Mouse (Mus musculus) testis, adult 2 months (tissue): Measurements from ENCODE around the gene Ago1.

Experiments
- CTCF ChIP-seq: fragments of 200-500 bp; IDR thresholded peaks from 2 replicates; pipeline ENCODE4 v1.5.1; 2012; ENCODE audit warnings: low read depth, mild to moderate bottlenecking, inconsistent platforms, low read length, moderate library complexity; ENCODE audit not compliant: control insufficient read depth, insufficient read depth, insufficient replicate concordance
- POLR2A ChIP-seq: fragments of 200-500 bp; IDR thresholded peaks from 2 replicates; pipeline ENCODE4 v1.6.1; 2012; ENCODE audit warnings: low read depth, mild to moderate bottlenecking, inconsistent platforms, low read length, moderate library complexity; ENCODE audit not compliant: control insufficient read depth

GRCm38 (mm10) chr4:126423866-126424265 lies 44.5 kb downstream of the Ago1 start:
- TF ChIP-seq CTCF = no peak
- TF ChIP-seq POLR2A = no peak
